Mouse (Mus musculus) adrenal gland, postnatal 36 days (tissue): Measurements from ENCODE around the gene Helz. TPM values are rescaled to one million over a fixed set of nuclear protein-coding genes. Genes with fewer than 3 reads are reported as not detected.
"Not testable (repeated sequence)": the region's sequence is repeated elsewhere in the genome, so short reads cannot be mapped to it uniquely, and the experiment has no call there.

Source experiments
- DNase-seq, 2 experiments: peaks; one replicate each; pipeline ENCODE4 v3.0.0; 2021; ENCODE audit warnings: mixed read lengths in 1 of 2
- total RNA-seq, 2 experiments: library from RNA; stranded (reverse); gene quantifications; 2 replicates each; pipeline ENCODE4 v1.2.3; 2021

Gene Helz
- total RNA-seq, 2 experiments from 2014 or later: 27.3 to 32.2 TPM

DNA sequence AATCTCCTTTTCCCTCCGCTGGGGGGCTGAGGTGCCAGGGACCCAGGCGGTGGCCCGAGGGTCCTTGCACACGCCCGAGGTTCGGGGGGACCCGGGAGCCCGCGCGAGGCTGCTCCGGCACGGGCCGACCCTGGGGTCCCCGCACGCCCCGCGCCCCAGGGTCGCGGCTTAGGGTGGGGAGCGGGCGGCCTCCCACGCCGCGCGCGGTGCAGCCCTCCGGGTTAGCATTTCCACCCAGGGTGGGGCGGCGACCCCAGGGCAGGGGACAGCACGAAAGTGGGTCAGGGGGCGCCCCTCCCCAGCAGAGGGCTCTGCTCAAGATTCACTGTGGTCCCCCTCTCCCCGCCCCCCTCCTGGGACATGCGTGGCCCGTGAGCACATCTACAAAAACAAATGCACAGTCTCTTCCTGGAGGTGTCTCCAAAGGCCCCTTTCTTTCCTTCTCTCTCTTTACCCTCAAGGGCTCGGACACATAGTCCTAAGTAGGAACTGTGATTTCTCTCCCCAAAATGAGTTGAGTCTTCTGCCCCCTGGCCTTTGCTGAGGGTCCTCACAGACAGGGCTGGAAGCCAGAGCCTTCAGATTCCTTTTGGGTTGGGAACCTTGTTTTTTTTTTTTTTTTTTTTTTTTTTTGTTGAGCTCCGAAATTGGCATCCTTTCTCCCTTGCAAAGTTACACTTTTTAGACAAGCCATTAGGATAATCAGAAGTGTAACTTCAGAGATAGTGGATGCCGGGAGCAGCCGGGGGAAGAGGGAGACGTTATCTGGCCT is 660 bp downstream of the Helz start:
- peak; percentile 15 to 55 for DNase-seq

DNA sequence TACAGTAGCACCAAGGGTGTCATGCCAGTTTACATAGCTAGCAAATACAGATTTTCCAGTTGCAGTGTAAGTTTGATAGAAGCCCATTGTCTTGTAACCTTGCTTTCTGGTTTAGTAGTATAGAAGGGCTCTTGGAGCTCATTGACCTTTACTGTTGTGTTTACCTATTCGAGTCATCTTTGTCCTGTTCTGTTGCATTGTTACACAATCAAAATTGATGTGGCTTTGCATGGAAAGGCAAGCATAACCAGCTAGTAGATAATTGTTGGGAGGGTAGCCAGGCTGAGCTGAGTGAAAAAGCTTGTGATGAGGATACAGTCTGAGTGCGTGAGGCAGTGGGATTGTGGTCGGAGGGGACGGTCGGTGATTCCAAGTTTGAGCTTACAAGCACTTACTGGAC is 12.1 kb downstream of the Helz start:
- DNase-seq: no peak

- no peak for DNase-seq
These were observed 19.7 kb downstream of the Helz start for GRCm38 (mm10) chr11:107567431-107567830.

DNA sequence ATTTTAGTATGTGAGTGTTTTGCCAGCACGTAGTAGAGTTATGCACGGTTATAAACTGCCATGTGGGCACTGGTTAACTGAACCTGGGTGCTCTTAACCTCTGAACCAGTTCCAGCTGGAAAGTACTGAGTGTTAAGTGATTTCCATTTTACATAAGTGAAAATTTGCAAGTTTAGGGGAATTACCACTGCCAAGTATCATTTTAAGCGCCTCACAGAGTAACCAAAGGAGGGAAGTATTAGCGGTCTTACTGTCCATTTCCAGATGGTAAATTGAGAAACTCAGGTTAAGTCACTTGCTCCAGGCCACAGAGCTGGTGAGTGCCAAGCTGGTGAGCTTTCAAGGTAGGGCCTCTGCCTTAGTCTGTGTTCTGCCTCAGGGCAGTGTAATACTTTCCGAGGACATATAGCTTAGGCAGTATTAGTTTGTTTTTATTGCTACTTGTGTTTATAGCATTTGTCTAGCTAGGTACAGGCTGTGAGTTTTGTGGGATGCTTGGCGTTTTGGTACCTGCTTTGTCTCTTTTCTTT is 20.8 kb downstream of the Helz start:
- no peak for DNase-seq

DNA sequence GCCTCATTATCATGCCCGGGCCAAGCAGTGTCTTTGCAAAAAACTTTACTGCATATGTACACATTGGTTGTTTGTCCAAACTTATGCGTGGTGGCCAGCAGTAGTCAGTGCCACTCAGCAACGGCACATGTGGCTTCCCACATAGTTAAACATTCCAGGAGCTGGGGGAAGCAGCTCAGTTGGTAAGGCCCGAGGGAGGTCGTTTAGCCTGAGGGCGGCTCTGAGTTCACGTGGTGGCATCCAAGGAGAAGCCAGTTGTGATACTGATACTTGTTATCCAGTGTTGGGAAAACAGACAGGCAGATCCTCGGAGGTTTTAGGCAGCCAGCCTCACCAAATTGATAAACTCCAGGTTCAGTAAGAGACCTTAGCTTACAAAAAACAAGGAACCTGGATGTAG is 23.2 kb downstream of the Helz start:
- DNase-seq: not testable (repeated sequence)

DNA sequence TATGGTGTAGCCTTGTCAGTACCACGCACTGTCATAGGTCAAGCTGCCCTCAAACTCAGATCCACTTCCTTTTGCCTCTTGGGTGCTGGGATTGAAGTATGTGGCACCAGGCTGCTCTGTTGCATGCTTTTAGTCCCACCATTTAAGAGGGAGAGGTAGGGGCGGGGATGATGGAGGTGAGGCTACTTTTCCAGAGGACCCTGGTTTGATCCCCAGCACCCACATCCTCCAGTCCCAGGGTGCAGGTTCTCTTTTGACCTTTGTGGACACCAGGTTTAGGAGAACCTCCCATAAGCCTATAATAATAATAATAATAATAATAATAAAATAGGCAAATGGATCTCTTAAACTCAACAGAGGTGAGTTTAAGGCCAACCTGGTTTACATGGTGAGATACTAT is 23.6 kb downstream of the Helz start:
- DNase-seq: no peak

GRCm38 (mm10) chr11:107572551-107572950 is 24.8 kb downstream of the Helz start:
- no peak for DNase-seq

DNA sequence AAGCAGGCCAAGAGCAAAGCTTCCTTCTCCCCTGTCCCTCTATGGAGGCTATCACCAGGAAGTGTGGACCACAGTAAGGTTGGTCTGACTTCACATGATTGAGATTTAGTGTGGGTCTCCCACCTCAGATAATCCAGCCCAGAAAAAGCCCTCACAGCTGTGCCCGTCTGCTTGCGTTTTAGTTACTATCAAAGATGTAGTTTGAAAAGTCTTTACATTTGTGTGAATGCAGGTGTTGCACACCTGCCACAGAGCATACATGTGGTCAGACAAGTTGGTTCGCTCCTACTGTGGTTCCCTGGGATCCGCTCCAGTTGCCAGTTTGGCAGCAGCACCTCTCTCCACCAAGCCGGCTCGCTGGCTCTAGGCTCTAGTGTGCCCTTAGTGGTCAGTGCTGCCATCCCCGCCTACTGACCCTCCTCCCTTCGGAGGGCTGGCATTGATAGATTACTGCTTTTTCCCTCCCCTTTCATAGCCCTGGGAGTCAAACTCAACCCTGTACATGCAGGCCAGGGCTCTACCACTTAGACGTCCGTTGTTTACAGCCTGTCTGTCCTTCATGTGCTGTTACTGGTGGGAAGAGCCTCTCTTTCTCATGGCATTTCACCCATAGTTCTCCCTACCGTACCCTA is 25.4 kb downstream of the Helz start:
- DNase-seq: peak; percentile 77 to 80

- DNase-seq: peak; percentile 67 to 69
These were observed 26.1 kb downstream of the Helz start for GRCm38 (mm10) chr11:107573847-107574246.

DNA sequence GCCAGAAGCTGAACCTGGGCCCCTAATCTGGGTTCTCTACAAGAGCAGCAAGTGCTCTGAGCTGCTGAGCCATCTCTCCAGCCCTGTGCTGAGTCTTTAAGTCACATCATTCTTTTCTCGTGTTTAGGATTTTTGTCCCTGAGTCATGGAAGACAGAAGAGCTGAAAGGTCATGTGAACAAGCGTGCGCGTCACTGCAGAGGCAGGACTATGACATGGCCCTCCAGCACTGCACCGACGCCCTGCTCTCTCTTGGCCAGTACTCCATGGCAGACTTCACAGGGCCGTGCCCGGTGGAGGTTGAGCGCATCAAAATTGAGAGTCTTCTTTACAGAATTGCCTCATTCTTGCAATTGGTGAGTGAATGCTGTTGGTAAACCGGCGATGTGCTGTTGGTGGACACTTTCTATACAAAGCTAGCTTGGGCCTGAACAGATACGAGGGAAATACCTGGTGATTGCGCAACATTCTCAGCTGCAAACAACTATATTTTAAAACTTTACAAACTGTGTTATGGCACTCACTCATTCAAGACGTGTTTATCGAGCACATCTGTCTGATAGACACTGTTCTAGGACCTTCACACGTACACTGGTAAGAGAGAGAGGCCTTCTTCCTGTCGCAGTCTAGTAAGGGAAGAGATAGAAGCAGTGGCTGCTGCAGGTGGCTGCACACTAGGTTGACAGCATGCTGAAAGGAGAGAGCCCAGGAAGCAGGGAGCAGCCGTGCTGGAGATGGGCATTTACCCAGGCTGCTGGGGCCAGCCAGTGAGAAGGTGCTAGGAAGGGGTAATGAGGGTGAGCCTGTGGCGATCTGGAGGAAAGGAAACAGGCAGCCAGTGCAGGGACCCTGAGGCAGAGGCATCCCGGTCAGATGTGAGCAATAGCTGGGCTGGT is 27.3 kb downstream of the Helz start:
- DNase-seq: peak; percentile 36 to 43

DNA sequence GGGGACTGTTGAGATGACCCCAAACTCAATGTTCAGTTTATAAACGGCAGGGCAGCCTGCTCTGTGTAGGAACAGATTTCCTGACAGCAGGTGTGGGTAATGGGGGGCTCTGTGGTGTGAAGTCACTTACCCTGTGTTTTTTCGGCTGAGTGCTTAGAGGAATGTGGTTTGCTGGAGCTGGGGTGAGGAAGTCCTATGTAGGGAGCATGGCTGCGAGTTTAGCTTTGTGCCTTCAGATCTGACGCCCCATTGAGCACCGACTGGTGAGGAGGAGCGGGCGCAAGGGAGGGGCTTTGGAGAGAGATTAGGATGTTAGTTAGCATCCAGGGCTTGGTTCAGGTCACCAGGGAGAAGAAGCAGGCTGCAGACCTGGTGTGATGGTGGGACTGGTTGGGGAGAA is 28.5 kb downstream of the Helz start:
- DNase-seq: no peak

GRCm38 (mm10) chr11:107577400-107577799 is 29.7 kb downstream of the Helz start:
- no peak for DNase-seq

DNA sequence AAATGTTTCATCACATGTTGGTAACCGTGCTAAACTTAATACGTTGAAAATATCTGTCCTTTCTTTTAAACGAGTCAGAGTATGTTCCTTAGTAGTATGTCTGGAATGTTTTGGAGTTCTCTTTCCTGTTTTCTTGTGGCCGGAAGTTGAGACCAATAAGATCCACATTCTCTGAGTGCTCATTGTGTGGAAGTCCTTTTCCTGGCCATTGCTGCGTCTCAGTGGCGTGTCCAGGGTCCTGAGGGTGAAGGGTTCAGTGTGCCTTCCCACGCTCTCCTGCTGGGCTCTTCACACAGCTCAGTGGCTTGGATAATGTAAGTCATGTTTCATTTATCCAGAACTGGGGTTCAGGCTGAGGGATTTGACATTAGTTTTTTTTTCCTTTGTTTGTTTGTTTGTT is 30.5 kb downstream of the Helz start:
- no peak for DNase-seq

- no peak for DNase-seq
These were observed 33.1 kb downstream of the Helz start for GRCm38 (mm10) chr11:107580786-107581185.

DNA sequence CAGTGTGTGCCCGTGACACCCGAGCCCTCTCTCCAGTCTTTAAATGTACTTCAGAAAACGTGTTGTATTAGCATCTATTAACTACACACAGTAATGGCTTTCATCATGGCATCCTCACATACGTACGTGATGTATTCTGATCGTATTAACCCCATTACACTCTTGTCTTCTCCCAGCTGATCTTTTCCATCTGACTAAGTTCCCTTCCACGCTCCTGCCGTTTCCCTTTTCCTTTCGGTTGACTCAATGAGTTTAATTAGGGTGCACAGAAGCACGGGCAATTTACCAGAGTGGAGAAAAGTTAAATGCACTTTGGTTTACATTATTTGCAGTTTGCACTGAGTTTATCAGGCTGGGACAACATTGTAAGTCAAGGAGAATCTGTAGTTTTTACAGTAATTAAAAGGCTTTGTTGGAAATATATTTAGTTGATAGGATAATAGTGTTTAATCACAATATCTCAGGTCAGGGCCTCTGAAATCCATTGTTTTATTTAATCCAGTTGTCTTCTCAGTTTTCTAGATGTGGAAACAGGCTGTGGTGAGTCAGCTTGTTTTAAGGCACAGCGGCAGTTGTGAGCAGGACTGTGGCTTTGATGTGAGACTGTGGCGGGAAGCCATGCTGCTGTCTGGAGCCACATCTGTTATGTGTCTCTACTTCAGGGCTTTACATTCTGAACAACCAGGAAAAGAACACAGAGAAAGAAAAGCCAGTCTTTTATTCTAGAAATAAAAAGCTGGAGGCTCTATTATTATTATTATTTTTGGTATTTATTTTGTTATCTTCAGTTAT is 37.1 kb downstream of the Helz start:
- peak; percentile 18 to 33 for DNase-seq

DNA sequence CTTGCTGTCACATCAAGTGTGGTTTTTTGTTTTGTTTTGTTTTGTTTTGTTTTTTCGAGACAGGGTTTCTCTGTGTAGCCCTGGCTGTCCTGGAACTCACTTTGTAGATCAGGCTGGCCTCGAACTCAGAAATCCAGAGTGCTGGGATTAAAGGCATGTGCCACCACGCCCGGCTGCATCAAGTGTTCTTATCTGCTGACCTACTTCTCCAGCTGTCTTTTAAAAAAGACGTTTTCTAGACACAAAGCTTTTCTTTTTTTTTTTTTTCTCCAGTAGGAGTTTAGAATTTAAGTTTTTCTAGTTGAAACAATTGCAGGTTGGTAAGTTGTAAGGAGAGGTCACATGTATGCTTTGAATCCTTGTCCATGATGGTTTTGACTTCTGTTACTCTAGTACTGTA is 38.4 kb downstream of the Helz start:
- DNase-seq: not testable (repeated sequence)

GRCm38 (mm10) chr11:107587141-107587540 is 39.4 kb downstream of the Helz start:
- DNase-seq: no peak

GRCm38 (mm10) chr11:107592575-107592974 is 44.8 kb downstream of the Helz start:
- DNase-seq: peak in 1 of 2 experiments; percentile 13

DNA sequence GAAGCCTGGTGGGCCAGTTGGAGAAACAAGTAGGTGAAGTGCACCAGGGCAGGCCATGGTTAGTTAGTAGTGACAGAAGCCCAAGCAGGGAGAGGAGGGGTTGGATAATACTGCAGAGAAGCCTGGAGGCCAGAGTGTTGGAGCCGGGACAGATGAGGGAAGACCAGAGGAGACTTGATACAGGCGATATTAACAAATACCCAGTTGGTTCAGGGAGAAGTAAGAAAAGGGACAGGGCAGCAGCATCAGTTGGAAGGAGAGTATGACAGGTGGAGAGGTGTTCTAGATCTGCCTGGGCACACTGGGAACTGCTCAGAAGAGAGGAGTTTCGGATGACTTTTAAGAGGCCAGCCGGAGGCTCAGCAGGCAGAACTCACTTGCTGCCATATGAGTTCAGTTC is 49.7 kb downstream of the Helz start:
- DNase-seq: no peak

GRCm38 (mm10) chr11:107605694-107606093 is 58.0 kb downstream of the Helz start:
- no peak for DNase-seq

- no peak for DNase-seq
These were observed 66.2 kb downstream of the Helz start for GRCm38 (mm10) chr11:107613906-107614305.

DNA sequence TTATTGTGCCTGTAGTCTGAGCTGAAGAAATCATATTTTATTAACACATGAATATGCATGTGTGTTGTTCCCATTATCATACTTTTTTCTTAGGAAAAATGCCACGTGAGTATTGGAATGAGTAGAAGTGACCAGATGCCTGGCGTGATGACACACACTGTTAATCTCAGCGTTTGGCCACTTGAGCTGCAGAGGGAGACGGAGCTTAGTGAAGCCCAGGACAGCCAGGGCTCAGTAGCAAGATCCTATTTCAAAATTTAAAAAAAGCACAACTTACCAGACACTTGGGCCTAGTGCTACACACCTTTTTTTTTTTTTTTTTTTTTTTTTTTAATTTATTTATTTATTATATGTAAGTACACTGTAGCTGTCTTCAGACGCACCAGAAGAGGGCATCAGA is 68.0 kb downstream of the Helz start:
- no peak for DNase-seq
